Mouse (Mus musculus) urinary bladder, postnatal 10 days (tissue): Measurements from ENCODE around the gene Cdk5rap2.

ENCODE experiments used
- DNase-seq: peaks from one replicate; pipeline ENCODE4 v3.0.0; 2022; ENCODE audit warnings: low spot score

The Cdk5rap2 gene

GRCm38 (mm10) chr4:70353656-70354055 lies 56.6 kb downstream of the Cdk5rap2 start:
- DNase-seq: no peak

- no peak for DNase-seq
Measured at GRCm38 (mm10) chr4:70335444-70336144, 74.6 kb downstream of the Cdk5rap2 start.

GRCm38 (mm10) chr4:70334995-70335394 lies 75.2 kb downstream of the Cdk5rap2 start:
- no peak for DNase-seq

GRCm38 (mm10) chr4:70332981-70333380 lies 77.3 kb downstream of the Cdk5rap2 start:
- no peak for DNase-seq

- no peak for DNase-seq
Measured at GRCm38 (mm10) chr4:70332576-70332975, 77.7 kb downstream of the Cdk5rap2 start.

GRCm38 (mm10) chr4:70331181-70331580 lies 79.1 kb downstream of the Cdk5rap2 start:
- DNase-seq: no peak

GRCm38 (mm10) chr4:70328033-70328432 lies 82.2 kb downstream of the Cdk5rap2 start:
- no peak for DNase-seq

GRCm38 (mm10) chr4:70327436-70327835 lies 82.8 kb downstream of the Cdk5rap2 start:
- DNase-seq: no peak

GRCm38 (mm10) chr4:70321586-70321985 lies 88.7 kb downstream of the Cdk5rap2 start:
- DNase-seq: no peak

- no peak for DNase-seq
Measured at GRCm38 (mm10) chr4:70312170-70312569, 98.1 kb downstream of the Cdk5rap2 start.

- no peak for DNase-seq
Measured at GRCm38 (mm10) chr4:70311530-70311929, 98.7 kb downstream of the Cdk5rap2 start.

GRCm38 (mm10) chr4:70307230-70307629 lies 103.0 kb downstream of the Cdk5rap2 start:
- no peak for DNase-seq

GRCm38 (mm10) chr4:70303870-70304269 lies 106.4 kb downstream of the Cdk5rap2 start:
- DNase-seq: no peak

GRCm38 (mm10) chr4:70301187-70301586 lies 109.1 kb downstream of the Cdk5rap2 start:
- DNase-seq: no peak

- no peak for DNase-seq
Measured at GRCm38 (mm10) chr4:70289361-70289760, 120.9 kb downstream of the Cdk5rap2 start.

GRCm38 (mm10) chr4:70283163-70283562 lies 127.1 kb downstream of the Cdk5rap2 start:
- DNase-seq: no peak

GRCm38 (mm10) chr4:70278882-70279281 lies 131.4 kb downstream of the Cdk5rap2 start:
- no peak for DNase-seq

- no peak for DNase-seq
Measured at GRCm38 (mm10) chr4:70278057-70278456, 132.2 kb downstream of the Cdk5rap2 start.

- DNase-seq: no peak
Measured at GRCm38 (mm10) chr4:70272943-70273342, 137.3 kb downstream of the Cdk5rap2 start.

- DNase-seq: no peak
Measured at GRCm38 (mm10) chr4:70272527-70272926, 137.7 kb downstream of the Cdk5rap2 start.

- no peak for DNase-seq
Measured at GRCm38 (mm10) chr4:70267213-70267906, 142.9 kb downstream of the Cdk5rap2 start.

GRCm38 (mm10) chr4:70265248-70265647 lies 145.0 kb downstream of the Cdk5rap2 start:
- no peak for DNase-seq

GRCm38 (mm10) chr4:70262850-70263249 lies 147.4 kb downstream of the Cdk5rap2 start:
- no peak for DNase-seq

- no peak for DNase-seq
Measured at GRCm38 (mm10) chr4:70261315-70261714, 148.9 kb downstream of the Cdk5rap2 start.
